Mouse (Mus musculus) macrophage (primary cell): Measurements from ENCODE around the gene Ubl7. TPM values are rescaled to one million over a fixed set of nuclear protein-coding genes. Genes with fewer than 3 reads are reported as not detected.

Experiments
- H3K27ac ChIP-seq: fragments of 350-480 bp; formaldehyde crosslinking; 2 replicates; pipeline ENCODE4 v1.9.0; 2021
- H3K36me3 ChIP-seq: fragments of 350-480 bp; formaldehyde crosslinking; 2 replicates; pipeline ENCODE4 v1.9.0; 2021; ENCODE audit errors: inconsistent target
- H3K4me3 ChIP-seq: fragments of 350-480 bp; formaldehyde crosslinking; 2 replicates; pipeline ENCODE4 v1.9.0; 2021; ENCODE audit errors: inconsistent target
- H3K79me2 ChIP-seq: fragments of 350-480 bp; formaldehyde crosslinking; 2 replicates; pipeline ENCODE4 v1.9.0; 2021; ENCODE audit errors: inconsistent target
- WGBS: methylation state at CpG from one replicate; pipeline ENCODE4 v1.1.7; 2026; ENCODE audit warnings: inconsistent platforms; ENCODE audit not compliant: missing documents; 5-methylcytosine and 5-hydroxymethylcytosine counted together
- polyA plus RNA-seq: library from polyadenylated mRNA; stranded (reverse); fragments of 250-400 nt; gene quantifications from 3 replicates; pipeline ENCODE4 v1.2.4, GENCODE M21; 2018; ENCODE audit warnings: inconsistent platforms

The Ubl7 gene
- polyA plus RNA-seq, 1 experiment from 2014 or later = 59.7 TPM

DNA sequence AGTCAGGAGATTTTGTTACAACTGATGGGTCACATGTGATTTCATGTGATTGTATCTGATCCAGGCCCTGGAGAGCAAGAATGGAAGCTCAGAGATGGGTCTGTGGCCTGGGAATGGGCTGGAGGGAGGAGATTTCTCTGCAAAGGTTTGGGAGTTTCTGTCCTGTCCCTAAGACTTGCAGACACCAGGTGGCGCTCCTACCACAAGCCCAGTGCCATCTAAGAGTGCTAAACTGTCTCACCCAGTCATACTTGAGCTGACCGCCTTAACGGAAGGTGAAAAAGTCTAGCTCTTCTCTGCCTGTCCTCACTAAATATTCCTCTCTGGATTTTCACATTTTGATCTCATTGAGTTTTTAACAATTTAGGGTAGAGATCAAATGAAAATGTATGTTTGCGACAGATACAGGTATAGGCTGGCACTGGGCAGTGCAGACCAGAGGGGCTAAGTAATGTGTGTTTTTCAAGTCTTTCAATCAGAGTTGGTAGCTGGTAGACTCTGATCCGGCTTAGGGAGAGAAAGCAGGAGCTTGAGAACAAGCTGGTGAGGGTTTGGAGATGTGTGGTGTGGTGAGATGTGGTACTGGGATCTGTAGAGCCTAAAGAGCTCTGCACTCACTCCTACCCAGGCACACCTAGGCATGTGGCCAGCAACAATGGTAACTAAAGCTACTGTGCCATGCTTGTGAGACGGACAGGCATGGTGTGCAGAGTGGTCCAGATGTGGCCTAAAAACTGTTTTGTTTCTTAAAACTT lies 25.1 kb downstream of the Ubl7 start:
- Histone ChIP-seq H3K36me3 (no peaks in the 10 kb centered on the region), H3K4me3 (no peak overlapping the region), H3K79me2 (no peaks in the 10 kb centered on the region), H3K27ac (no peak overlapping the region)
- WGBS = 30% methylated on average over 6 of the region's 6 CpGs

DNA sequence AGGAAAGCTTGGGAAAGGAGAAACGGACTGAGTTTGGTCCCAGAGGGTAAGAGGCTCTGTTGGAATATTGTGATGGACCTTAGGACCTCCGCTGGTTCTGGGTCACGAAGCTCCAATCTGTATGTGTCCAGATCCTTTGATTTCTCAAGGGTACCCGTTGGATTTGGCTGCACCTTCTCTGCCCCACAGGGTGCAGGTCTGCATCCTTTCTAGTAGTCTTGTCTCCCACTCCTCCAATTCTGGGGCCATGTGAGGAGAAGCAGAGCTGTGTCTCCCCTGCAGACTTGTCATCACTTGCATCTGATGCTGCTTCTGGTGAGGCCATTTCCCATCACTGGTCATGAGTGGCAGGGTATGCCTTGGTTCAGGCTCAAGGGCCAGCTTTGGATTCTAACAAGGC lies 26.4 kb downstream of the Ubl7 start:
- Histone ChIP-seq H3K36me3 (no peaks in the 10 kb centered on the region), H3K79me2 (no peaks in the 10 kb centered on the region), H3K27ac (no peak overlapping the region), H3K4me3 (no peak overlapping the region)
- 93% methylated on average over 4 of the region's 4 CpGs for WGBS

DNA sequence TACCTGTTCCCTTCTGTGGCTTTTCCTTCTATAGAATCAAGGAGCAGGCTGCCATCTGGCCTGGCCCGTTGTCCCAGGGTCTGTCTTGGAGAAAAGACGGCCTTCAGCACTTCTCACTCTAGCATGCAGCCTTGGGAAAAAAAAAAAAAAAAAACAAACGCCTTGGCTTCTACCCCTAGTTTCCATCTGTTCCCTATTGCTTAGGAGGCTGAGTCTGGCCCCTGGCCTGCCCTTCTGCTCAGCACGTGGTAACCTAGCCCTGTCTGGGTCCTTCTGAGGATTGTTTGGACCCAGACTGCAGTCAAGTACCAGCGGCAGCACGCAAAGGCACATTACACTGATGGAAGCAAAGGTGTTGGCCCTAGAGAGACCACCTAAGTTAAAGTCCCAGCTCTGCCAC lies 26.9 kb downstream of the Ubl7 start:
- 85% methylated on average over 5 of the region's 6 CpGs for WGBS
- H3K79me2 ChIP-seq = no peaks in the 10 kb centered on the region
- H3K36me3 ChIP-seq = no peaks in the 10 kb centered on the region
- H3K27ac ChIP-seq = no peak overlapping the region
- H3K4me3 ChIP-seq = no peak overlapping the region

DNA sequence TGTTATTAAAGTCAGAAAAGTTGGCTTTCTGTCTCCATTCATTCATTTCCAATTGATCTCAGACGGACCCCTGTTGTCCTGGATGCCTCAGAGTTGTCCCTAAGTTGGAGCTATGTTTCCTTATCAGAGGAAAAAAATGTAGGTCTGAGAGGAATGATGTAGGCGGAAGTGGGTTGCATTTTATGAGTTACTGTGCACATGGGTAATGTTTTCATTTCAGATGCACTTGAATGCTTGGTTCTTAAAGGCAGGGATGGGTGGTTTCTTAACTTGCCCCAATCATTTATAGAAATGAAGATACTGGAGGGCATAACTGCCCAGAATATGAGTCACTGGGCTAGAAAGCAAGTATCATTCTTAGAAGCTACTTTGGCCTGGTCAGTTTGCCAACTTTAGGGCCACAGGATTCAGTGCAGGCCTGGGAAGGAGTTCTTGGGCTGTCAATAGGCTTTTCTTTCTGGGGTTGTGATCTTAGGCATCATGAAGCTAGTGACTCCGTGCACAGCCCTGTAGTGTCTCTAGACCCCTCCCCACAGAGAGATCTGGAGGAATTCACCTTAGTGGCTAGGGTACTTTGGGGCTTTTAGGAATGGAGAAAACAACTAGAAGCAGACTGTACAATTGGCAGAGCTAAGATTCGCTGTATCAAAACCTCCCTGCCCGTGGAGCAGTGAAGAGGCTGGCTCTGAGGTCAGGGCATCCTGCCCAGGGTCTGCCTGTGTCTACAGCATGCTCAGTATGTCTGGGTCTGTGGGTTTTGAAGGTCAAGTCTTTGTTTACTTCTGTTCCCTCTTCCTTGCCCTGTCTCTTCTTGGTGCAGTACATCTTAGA lies 27.7 kb downstream of the Ubl7 start:
- no peaks in the 10 kb centered on the region for H3K36me3 ChIP-seq
- WGBS = 69% methylated on average over 5 of the region's 5 CpGs
- H3K4me3 ChIP-seq = no peak overlapping the region
- no peaks in the 10 kb centered on the region for H3K79me2 ChIP-seq
- no peak overlapping the region for H3K27ac ChIP-seq

DNA sequence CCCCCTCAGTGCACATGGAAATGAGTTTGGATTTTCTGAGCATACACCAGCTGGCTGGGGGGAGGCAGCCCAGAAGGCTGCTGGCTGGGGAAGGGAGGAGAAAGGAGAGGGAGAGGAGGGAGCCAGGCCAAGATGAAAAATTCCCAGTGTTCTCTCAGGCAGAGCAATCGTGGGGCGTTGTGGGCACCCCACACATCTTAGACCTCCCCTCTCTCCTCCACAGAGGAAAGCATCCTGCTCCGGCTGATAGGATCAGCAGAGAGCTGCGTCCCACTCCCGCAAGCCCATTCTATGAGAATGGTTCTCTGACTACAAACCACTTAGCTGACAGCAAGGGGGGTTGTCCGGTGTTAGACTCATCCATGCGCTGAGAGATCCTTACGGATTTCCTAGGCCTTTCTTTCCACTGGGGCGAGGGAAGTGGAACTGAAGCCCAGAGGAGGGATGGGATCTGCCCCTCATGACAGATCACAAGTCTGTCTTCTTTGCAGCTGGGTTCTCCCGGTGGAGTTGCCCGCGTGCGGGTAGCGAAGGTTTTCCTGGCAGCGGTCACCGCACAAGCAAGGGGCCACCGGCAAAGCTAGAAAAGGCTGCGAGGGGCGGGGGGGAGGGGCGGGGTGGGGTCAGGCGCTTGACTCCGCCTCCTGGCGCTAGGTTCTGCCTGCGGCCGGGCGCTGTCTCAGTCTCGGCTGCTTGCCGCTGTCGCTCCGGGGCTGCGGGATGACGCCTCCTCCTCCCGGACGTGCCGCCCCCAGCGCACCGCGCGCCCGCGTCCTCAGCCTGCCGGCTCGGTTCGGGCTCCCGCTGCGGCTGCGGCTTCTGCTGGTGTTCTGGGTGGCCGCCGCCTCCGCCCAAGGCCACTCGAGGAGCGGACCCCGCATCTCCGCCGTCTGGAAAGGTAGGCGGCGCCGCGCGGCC lies 28.9 kb downstream of the Ubl7 start, which contains the start of gene Sema7a:
Sema7a (plus strand) TSS at position 682 of the 918 bp plus-strand sequence.
- 10% methylated on average over 60 of the region's 60 CpGs for whole genome bisulfite sequencing
- H3K27ac ChIP-seq = no peak within 1 kb of the TSS
- H3K36me3 ChIP-seq = no peaks in the 10 kb centered on the region
- H3K4me3 ChIP-seq = no peak within 1 kb of the TSS
- no peaks in the 10 kb centered on the region for H3K79me2 ChIP-seq

DNA sequence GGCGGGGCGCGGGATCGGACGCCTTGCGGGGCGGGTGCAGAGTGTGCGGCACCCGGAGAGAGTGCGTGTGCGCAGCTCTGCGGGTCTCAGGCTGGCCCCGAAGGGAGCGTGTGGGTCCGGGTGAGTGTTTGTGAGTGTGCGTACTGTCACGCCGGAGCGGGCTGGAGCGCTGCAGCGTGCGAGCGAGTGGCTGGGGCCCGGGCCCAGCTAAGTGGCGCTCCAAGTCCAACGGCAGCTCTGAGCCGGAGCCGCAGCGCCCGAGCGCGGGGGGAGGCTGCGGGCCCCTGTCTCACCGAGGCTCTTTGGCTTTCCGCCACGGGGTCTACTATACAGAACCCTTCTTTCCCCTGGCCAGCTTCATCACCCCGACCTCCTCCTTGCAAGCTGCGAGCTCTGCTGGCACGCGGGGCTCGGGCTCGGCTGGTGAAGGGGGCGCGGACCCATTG lies 29.6 kb downstream of the Ubl7 start:
- H3K4me3 ChIP-seq = no peak overlapping the region
- under 1% methylated on average over 37 of the region's 44 CpGs for WGBS
- H3K27ac ChIP-seq = no peak overlapping the region
- no peaks in the 10 kb centered on the region for H3K79me2 ChIP-seq
- H3K36me3 ChIP-seq = no peaks in the 10 kb centered on the region

DNA sequence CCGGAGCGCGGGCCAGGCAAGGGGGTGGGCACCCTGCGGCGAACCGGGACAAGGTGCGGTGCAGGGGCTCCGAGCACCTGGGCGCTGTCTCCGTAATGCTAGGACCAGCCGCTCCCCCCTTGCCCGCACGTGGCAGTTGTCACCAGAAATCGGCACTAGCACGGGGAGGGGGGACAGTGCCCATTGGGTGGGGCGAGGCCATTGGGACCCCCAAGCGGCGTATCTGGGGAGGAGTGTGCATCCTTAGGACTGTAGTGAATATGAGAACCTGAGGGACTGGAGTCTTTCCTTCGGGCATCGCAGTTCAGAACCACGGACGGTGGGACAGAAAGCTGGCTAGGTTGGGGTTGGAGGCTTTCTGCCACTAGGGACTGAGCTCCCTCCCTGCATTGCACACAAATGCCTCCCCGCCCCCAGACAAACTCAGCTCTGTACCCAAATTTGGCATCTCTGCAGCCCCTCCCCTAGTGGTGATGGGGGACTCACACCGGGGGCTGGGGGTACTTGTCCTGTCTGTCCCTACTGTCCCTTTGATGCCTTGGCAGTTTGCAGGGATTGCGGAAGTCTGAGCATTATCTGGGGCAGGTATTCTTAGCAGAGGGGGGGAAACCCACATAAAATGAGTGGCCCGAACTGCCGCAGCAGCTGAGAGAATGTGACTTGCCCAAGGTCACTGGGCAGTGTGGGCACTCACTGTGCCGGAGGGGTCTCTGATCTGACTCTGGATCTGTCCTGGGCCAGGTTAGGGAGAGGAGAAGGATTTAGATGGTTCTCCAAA lies 30.3 kb downstream of the Ubl7 start:
- Histone ChIP-seq H3K79me2 (no peaks in the 10 kb centered on the region), H3K4me3 (no peak overlapping the region), H3K27ac (no peak overlapping the region), H3K36me3 (no peaks in the 10 kb centered on the region)
- WGBS = 11% methylated on average over 28 of the region's 28 CpGs

DNA sequence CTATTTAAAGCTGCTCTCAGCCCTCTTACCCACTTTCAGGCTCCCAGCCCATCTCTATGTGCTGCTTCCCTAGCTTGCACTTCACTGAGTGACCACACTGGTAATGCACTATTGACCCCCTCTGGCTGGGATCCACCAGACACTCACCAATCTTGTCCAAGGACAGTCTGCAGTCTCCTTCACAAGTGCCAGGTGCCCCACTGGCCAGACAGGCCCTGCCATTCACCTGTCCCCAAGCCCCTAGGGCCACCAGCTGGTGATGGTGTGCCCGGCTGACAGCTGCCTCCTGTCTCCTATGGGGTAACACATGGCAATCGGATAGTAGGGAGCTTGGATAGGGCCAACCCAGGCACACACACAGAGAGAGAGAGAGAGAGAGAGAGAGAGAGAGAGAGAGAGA lies 31.3 kb downstream of the Ubl7 start:
- Histone ChIP-seq H3K4me3 (no peak overlapping the region), H3K36me3 (no peaks in the 10 kb centered on the region), H3K27ac (no peak overlapping the region), H3K79me2 (no peaks in the 10 kb centered on the region)
- 87% methylated on average over 2 of the region's 2 CpGs for WGBS

DNA sequence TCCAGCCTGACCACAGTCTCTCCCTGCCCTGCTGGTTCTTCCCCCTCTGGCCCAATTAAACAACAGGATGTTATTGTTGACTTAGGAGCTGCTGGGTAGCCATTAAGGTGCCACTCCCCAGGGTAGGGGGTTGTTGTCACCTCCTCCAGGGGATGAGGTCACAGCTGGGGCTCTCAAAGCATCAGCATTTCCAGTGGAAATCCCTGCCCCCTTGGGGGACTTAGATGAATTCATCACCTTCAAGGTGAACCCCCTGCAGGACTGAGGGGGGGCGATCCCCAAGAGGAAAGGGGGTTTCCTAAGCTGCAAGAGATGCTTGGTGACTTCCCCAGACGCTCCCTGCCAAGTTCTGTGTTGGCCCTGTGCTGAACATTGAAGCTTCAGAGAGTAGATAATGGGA lies 32.3 kb downstream of the Ubl7 start:
- Histone ChIP-seq H3K36me3 (no peaks in the 10 kb centered on the region), H3K79me2 (no peaks in the 10 kb centered on the region), H3K4me3 (no peak overlapping the region), H3K27ac (no peak overlapping the region)
- WGBS = 70% methylated on average over 2 of the region's 2 CpGs

DNA sequence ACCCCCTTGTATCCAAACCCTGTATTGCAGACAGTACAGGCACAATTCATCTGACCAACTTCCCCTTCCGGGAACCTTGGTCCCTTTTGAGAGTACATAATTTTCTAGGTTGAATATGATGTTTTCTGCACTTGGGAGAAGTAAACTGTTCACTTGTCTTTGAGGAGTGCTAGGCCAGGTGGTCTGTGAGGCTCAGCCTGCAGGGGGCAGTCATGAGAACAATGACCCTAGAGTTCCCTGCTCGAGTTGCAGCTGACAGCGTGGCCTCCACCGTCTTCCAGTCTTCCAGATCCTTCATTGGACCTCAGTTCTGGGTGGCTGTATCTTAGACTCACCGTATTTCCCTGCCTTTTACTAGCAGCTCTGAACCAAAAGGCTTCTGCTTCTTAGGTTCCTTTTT lies 33.8 kb downstream of the Ubl7 start:
- no peak overlapping the region for H3K4me3 ChIP-seq
- no peak overlapping the region for H3K27ac ChIP-seq
- WGBS = 7% methylated on average over 5 of the region's 5 CpGs
- H3K36me3 ChIP-seq = no peaks in the 10 kb centered on the region
- H3K79me2 ChIP-seq = no peaks in the 10 kb centered on the region

DNA sequence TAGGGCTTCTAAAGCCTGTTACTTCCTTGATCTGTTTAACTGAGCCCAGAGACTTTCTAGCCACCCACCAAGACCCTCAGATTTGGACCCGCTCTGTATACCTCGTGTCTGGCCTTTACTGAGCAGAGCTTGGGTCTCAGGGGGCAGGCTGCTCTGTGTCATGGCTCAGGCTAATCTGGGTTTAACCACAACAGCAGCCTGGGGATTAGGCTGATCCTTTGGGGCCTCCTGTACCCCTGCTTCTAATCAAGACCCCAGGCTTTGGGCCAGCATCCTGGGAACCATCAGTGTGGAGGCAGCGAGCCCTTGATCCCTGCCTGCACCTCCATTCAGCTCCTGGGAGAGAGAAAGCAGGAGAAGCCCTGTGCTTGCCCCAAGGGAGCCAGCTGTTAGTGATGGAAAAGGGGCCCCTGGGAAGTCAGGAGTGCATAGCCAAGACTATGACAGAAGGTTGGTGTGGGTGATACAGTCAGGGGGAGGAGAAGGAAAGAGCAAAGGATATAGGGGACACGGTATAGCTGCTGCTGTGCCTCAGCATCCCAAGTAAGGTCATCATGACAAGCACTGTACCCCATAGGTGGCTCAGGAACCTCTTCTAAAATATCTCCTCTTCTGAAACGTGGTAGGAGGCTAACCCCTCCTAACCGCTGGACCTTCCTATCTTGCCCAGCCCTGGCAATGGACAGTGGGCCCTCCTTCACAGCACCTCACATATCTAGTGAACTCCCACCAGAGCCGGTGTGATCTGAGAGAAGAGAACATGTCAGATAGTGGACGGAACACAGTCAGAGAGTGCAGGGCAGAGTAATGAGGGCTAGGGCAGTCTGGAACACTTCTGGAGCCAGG lies 35.2 kb downstream of the Ubl7 start:
- WGBS = 91% methylated on average over 8 of the region's 8 CpGs
- Histone ChIP-seq H3K27ac (no peak overlapping the region), H3K4me3 (no peak overlapping the region), H3K79me2 (no peaks in the 10 kb centered on the region), H3K36me3 (no peaks in the 10 kb centered on the region)

DNA sequence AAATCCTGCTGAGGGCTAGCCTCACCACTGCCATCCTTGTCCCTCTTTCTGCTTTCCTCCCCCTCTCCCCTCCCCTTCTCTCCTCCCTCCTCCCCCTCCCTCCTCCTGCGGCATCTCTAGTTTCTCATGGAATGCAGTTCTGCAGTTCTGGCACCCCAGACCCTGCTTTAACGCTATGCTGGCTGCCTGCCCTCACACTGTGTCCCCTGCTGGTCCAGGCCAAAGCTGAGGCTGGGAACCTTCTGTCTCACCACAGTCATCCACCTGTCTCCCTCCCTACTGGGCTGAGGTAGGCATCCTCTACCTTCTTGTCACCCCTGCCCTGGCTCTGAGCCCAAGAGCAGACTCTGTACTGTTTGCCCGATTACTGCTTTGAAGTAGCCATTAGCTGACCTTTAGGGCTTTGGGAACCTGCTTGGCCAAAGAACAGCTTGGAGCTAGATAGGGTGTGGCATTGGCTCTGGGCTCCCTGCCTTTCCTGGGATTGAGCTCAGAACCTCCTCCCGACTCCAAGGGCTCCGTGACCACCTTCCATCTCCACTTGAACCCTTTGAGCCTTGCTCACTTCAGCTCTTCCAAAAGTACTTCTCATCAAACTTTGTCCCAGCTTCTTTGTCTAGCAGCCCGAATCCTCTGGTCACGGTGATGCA lies 36.7 kb downstream of the Ubl7 start:
- H3K79me2 ChIP-seq = no peaks in the 10 kb centered on the region
- no peaks in the 10 kb centered on the region for H3K36me3 ChIP-seq
- H3K27ac ChIP-seq = no peak overlapping the region
- WGBS = 97% methylated on average over 7 of the region's 7 CpGs
- no peak overlapping the region for H3K4me3 ChIP-seq
